10 mouse cellular contexts compared by ENCODE assay signal in the genomic region with DNA sequence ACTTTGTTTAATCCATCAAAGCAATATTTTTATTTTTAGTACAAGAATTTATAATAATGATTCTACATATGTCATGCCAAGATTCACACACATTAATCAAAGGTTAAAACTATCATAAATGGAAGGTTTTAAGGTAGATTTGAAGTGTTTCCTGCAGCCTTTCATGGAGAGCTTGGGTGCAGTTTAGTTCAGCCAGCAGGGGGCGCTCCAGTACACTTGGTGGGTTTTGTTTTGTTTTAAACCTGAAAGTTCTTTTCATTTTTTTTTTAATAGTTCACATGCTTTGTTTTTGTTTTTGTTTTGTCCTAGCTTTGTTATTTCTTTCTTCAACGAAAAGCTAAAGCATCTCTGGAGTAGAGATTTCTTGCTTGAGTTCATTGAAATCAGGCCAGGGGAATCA.
A peak's percentile ranks its signal among the peaks of the same experiment; 100 is the strongest.
DNase-seq lines count a peak whose midpoint lies in the region; ATAC-seq and TF ChIP-seq lines count a peak whose summit lies in the region.
"Had no signal": no experiment of that assay in that cellular context is flagged by ENCODE, and none has a peak within 500 bp of the region (broad histone marks: within the 10 kb centered on the region; RNA-seq: fewer than 3 reads in every experiment).

No protein-coding gene starts in this region.

- ATAC-seq in liver, postnatal 0 days: no peak
- no peak for ATAC-seq in activated CD4-positive, CD25-positive, alpha-beta regulatory T cell, adult 4 months

- H3K36me3 ChIP-seq in kidney, adult 2 months (ENCODE audit: control insufficient read depth, insufficient read depth, low read length): no peaks in the 10 kb centered on the region
- no peaks in the 10 kb centered on the region for H3K36me3 ChIP-seq in liver, postnatal 0 days (replicated peaks; ENCODE audit: insufficient read depth, low read length)
- H3K36me3 ChIP-seq in testis, adult 2 months (ENCODE audit: control insufficient read depth, insufficient read depth, low read length): no peaks in the 10 kb centered on the region
- H3K36me3 ChIP-seq: limb, embryonic 12.5 days had no signal

- peak; percentile 58 for TF ChIP-seq CTCF in kidney, adult 2 months (conservative IDR thresholded peaks at IDR 0.05; ENCODE audit: insufficient read depth, insufficient read length, low read depth, low read length)
- peak; percentile 21; the same call in 1 of the 2 replicates for TF ChIP-seq CTCF in embryonic fibroblast, embryonic 13.5 days (IDR thresholded peaks at IDR 0.05; ENCODE audit: borderline replicate concordance, insufficient read depth, low read length)
- peak; percentile 71 for TF ChIP-seq CTCF in liver, postnatal 0 days (IDR thresholded peaks at IDR 0.05; ENCODE audit: low read depth)
- TF ChIP-seq CTCF in testis, adult 2 months (IDR thresholded peaks at IDR 0.05; ENCODE audit: control insufficient read depth, insufficient read depth, insufficient replicate concordance, low read depth, low read length): peak; percentile 21; the same call in 1 of the 2 replicates

- 0% methylated on average over 2 of the region's 2 CpGs for WGBS in kidney, adult 2 months
- WGBS in liver, postnatal 0 days (ENCODE audit: insufficient replicate concordance): 3% methylated on average over 2 of the region's 2 CpGs

- no peak overlapping the region for H3K4me3 ChIP-seq in kidney, adult 2 months (ENCODE audit: insufficient read depth, low read depth, low read length)
- H3K4me3 ChIP-seq in embryonic fibroblast, embryonic 13.5 days (ENCODE audit: insufficient read depth, low read length): no peak overlapping the region
- no peak overlapping the region for H3K4me3 ChIP-seq in liver, postnatal 0 days (ENCODE audit: low read depth, low read length)
- no peak overlapping the region for H3K4me3 ChIP-seq in testis, adult 2 months (ENCODE audit: control insufficient read depth, low read depth, low read length)
- H3K4me3 ChIP-seq: erythroblast, embryonic 14.5 days; limb, embryonic 12.5 days had no signal

- H3K4me1 ChIP-seq in kidney, adult 2 months (ENCODE audit: control insufficient read depth, insufficient read depth, low read length): no peaks in the 10 kb centered on the region
- H3K4me1 ChIP-seq in embryonic fibroblast, embryonic 13.5 days (ENCODE audit: control insufficient read depth, insufficient read depth, low read length): no peaks in the 10 kb centered on the region
- no peaks in the 10 kb centered on the region for H3K4me1 ChIP-seq in liver, postnatal 0 days (ENCODE audit: insufficient read depth)
- H3K4me1 ChIP-seq in testis, adult 2 months (ENCODE audit: control insufficient read depth, insufficient read depth, low read length): no peaks in the 10 kb centered on the region
- H3K4me1 ChIP-seq: limb, embryonic 12.5 days had no signal

- peak; percentile 31 for DNase-seq in kidney, adult 2 months
- DNase-seq in kidney, adult 11 months: no peak
- DNase-seq in MEL-GATA-1-ER (ENCODE audit: extremely low read depth, low read depth): peak; percentile 4
- DNase-seq in adrenal gland, postnatal 25 days: peak; percentile 68
- peak; percentile 52 for DNase-seq in liver, postnatal 0 days

- H3K4me2 ChIP-seq in liver, postnatal 0 days (ENCODE audit: low read depth, low read length): no peak overlapping the region
- H3K4me2 ChIP-seq: limb, embryonic 12.5 days had no signal

- no peaks in the 10 kb centered on the region for H3K9me3 ChIP-seq in liver, postnatal 0 days (ENCODE audit: low read length)
- H3K9me3 ChIP-seq: limb, embryonic 12.5 days had no signal

- TF ChIP-seq EP300 in liver, postnatal 0 days (IDR thresholded peaks at IDR 0.05; ENCODE audit: low read depth): no peak

- no peak for TF ChIP-seq POLR2A in kidney, adult 2 months (IDR thresholded peaks at IDR 0.05; ENCODE audit: low read depth, low read length)
- TF ChIP-seq POLR2A in embryonic fibroblast, embryonic 13.5 days (IDR thresholded peaks at IDR 0.05; ENCODE audit: low read depth, low read length): no peak
- TF ChIP-seq POLR2A in testis, adult 2 months (IDR thresholded peaks at IDR 0.05; ENCODE audit: control insufficient read depth, low read depth, low read length): no peak

- no peak overlapping the region for H3K27ac ChIP-seq in kidney, adult 2 months (ENCODE audit: insufficient read depth, low read depth, low read length)
- H3K27ac ChIP-seq in embryonic fibroblast, embryonic 13.5 days (ENCODE audit: insufficient read depth, low read length): no peak overlapping the region
- no peak overlapping the region for H3K27ac ChIP-seq in liver, postnatal 0 days (ENCODE audit: low read depth)
- no peak overlapping the region for H3K27ac ChIP-seq in testis, adult 2 months (ENCODE audit: control insufficient read depth, insufficient read depth, low read depth, low read length)
- H3K27ac ChIP-seq: limb, embryonic 12.5 days had no signal

- no peaks in the 10 kb centered on the region for H3K27me3 ChIP-seq in kidney, adult 2 months (replicated peaks; ENCODE audit: control insufficient read depth, insufficient read depth, low read length)
- no peaks in the 10 kb centered on the region for H3K27me3 ChIP-seq in liver, postnatal 0 days (ENCODE audit: insufficient read depth, low read length)
- no peaks in the 10 kb centered on the region for H3K27me3 ChIP-seq in testis, adult 2 months (ENCODE audit: control insufficient read depth, insufficient read depth, low read length)
- H3K27me3 ChIP-seq: limb, embryonic 12.5 days had no signal

- H3K9ac ChIP-seq in liver, postnatal 0 days (replicated peaks): no peak overlapping the region
- H3K9ac ChIP-seq: limb, embryonic 12.5 days had no signal

Comparison
In these comparisons a context has a peak if more than half of its experiments do, and no peak if none do; other contexts are left out.
1. CTCF ChIP-seq: peak in every context shown above with its lines; median percentile 71 in liver, postnatal 0 days; 58 in kidney, adult 2 months; 21 in embryonic fibroblast, embryonic 13.5 days; 21 in testis, adult 2 months.